Mouse (Mus musculus): ENCODE results near the gene Ston1. TPM values are rescaled to one million over a fixed set of nuclear protein-coding genes. Genes with fewer than 3 reads are reported as not detected.

Ston1 gene
- total RNA-seq, 2 experiments from 2014 or later: 19.3 to 20.6 TPM

GRCm38 (mm10) chr17:88625931-88626330 lies 28.4 kb downstream of the Ston1 start:
- peak; percentile 31 to 36 for DNase-seq

GRCm38 (mm10) chr17:88626347-88626811 lies 28.9 kb downstream of the Ston1 start:
- DNase-seq: peak; percentile 21 to 40

- DNase-seq: peak; percentile 52 to 74
Observed at GRCm38 (mm10) chr17:88627150-88627549, 29.7 kb downstream of the Ston1 start.

- peak; percentile 85 to 94 for DNase-seq
Observed at GRCm38 (mm10) chr17:88628676-88629380, 31.3 kb downstream of the Ston1 start.

GRCm38 (mm10) chr17:88629381-88629759 lies 31.9 kb downstream of the Ston1 start:
- DNase-seq: peak; percentile 77 to 82

GRCm38 (mm10) chr17:88629931-88630553 lies 32.6 kb downstream of the Ston1 start:
- DNase-seq: peak; percentile 79 to 83

- DNase-seq: no peak
Observed at GRCm38 (mm10) chr17:88630554-88630948, 33.1 kb downstream of the Ston1 start.

GRCm38 (mm10) chr17:88632631-88633030 lies 35.1 kb downstream of the Ston1 start:
- DNase-seq: no peak

GRCm38 (mm10) chr17:88636076-88636475 lies 38.6 kb downstream of the Ston1 start:
- no peak for DNase-seq

GRCm38 (mm10) chr17:88636587-88636986 lies 39.1 kb downstream of the Ston1 start:
- DNase-seq: no peak

GRCm38 (mm10) chr17:88641012-88641411 lies 43.5 kb downstream of the Ston1 start:
- peak; percentile 63 to 86 for DNase-seq

- no peak for DNase-seq
Observed at GRCm38 (mm10) chr17:88641836-88642235, 44.4 kb downstream of the Ston1 start.

- DNase-seq: no peak
Observed at GRCm38 (mm10) chr17:88644876-88645275, 47.4 kb downstream of the Ston1 start.

- no peak for DNase-seq
Observed at GRCm38 (mm10) chr17:88645299-88645698, 47.8 kb downstream of the Ston1 start.

GRCm38 (mm10) chr17:88647149-88647548 lies 49.7 kb downstream of the Ston1 start:
- no peak for DNase-seq

- DNase-seq: peak; percentile 30 to 81
Observed at GRCm38 (mm10) chr17:88652010-88652409, 54.5 kb downstream of the Ston1 start.

GRCm38 (mm10) chr17:88652702-88653374 lies 55.4 kb downstream of the Ston1 start:
- peak; percentile 38 to 85 for DNase-seq

- no peak for DNase-seq
Observed at GRCm38 (mm10) chr17:88653375-88653769, 55.9 kb downstream of the Ston1 start.

GRCm38 (mm10) chr17:88658510-88658909 lies 61.0 kb downstream of the Ston1 start:
- no peak for DNase-seq

GRCm38 (mm10) chr17:88666076-88666475 lies 68.6 kb downstream of the Ston1 start:
- DNase-seq: no peak

- no peak for DNase-seq
Observed at GRCm38 (mm10) chr17:88668452-88668851, 71.0 kb downstream of the Ston1 start, which contains the start of gene Gtf2a1l. TSS of gene Gtf2a1l (plus strand) at chr17:88668660.

- no peak for DNase-seq
Observed at GRCm38 (mm10) chr17:88669921-88670320, 72.4 kb downstream of the Ston1 start.

- DNase-seq: no peak
Observed at GRCm38 (mm10) chr17:88670800-88671199, 73.3 kb downstream of the Ston1 start.

Data from heart, adult 18-20 months (tissue).